Mouse (Mus musculus): Measurements from ENCODE around the gene Fam120b.
A peak's percentile ranks its signal among the peaks of the same experiment; 100 is the strongest.

The Fam120b gene

GRCm38 (mm10) chr17:15395997-15396675, at the start of gene Fam120b:
Fam120b (plus strand) TSS chr17:15396202.
- DNase-seq = peak; percentile 96

- no peak for DNase-seq
These were observed 45.9 kb upstream of the Fam120b start for GRCm38 (mm10) chr17:15350152-15350551.

DNA sequence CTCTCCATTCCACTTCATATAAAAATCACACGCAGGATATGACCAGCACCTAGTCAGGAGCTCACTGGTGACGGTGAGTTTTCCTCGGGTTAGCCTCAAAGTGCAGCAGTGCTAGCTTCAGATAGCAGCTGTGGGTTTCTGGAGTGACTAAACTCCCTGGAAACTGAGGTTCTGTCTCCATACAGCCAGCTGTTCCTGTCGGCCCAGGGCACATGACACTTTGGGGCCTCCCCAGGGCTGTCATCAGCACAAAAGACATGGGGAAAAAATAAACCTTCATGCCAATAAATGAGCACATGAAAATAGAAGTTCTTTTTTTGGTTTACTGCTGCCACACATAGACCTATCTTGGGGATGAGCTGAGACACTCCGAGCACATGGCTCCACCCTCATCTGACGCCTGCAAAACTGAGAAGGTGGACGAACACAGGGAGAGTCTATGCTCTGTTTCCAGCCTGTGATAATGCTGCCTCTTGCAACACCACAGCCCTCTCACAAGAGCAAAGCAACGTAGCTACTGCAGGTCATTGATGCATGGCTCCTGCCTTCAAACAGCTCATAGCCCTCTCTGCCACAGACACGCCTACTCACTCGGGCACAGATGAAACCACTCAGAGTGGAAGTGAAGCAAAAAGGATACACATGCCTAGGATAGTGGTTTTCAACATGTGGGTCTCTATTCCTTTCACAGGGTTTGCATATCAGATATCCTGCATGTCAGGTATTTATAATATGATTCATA, 43.0 kb upstream of the Fam120b start:
- peak; percentile 38 for DNase-seq

DNA sequence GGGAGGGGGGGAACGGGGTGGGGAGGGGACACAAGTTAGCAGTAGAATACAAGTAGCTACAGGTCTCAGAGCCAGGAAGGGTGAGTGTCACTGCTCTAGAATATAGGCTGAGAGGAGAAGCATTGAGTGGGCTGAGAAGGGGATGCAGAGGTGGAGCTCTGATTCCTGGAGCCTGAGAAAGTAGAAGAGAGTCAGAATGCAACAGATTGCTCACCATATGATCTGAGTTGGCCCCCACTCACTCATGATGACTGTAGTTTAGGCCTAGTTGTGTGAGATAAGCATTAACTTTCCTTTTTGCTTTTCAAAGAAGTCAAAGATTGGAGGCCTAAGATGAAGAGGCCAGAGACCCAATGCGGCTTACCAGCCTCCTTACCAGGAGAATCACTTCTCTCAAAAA, 42.0 kb upstream of the Fam120b start:
- no peak for DNase-seq

DNA sequence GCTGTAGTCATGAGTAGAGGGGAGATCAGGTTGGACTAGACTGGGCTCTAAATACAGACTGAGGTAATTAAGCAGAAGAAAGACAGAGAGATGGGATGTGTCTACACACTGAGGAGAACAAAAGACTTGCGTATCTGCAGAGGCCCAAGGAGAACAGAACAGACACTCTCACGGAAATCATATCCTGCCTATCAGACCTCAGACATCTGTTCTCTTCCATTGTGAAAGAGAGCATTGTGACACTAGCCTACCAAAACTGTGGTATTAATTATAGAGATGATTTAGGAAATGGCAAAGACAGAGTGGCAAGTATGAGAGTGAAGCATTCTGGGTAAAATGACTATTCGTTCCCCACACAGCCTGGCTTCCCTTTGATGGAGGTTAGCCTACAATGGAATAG, 40.9 kb upstream of the Fam120b start:
- no peak for DNase-seq

DNA sequence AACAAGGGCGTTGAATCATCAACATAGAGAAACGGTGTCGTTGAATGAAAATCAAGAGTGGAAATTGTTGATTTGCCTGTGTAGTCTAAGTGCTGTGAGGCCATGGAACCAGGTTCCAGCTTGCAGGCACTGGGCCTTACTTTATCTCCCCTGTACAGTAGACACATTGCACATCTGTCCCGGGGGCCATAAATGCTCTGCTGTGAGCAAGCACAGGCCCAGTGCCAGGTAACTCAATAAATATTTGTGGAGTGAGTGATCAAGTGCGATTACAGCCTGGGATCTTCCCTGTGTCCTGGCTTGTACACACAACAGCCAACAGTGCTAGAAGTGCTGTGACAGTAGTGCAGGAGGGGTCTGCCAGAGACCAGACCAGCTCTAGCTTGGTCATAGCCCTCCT, 39.5 kb upstream of the Fam120b start:
- DNase-seq = no peak

- no peak for DNase-seq
These were observed 38.9 kb upstream of the Fam120b start for GRCm38 (mm10) chr17:15357071-15357470.

GRCm38 (mm10) chr17:15363656-15364055, 32.3 kb upstream of the Fam120b start:
- no peak for DNase-seq

- DNase-seq = no peak
These were observed 30.4 kb upstream of the Fam120b start for GRCm38 (mm10) chr17:15365650-15366049.

DNA sequence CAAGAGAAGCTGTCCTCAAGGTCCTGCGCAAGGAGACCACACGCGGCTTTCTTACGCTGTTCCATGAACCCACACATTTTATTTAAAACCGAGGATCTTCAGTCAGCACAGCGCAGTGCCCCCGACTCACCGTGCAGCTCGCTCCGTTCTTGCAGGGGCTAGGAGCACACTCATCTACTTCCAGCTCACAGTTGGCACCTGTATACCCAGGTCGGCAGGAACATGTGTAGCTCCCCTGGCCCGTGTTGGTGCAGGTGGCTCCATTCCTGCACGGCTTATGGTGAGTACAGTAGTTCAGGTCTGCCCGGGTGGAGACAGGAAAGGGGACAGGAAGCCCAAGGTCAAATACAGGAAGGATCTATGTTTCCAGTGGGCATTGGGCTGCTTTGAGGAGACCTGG, 25.6 kb upstream of the Fam120b start:
- DNase-seq = no peak

DNA sequence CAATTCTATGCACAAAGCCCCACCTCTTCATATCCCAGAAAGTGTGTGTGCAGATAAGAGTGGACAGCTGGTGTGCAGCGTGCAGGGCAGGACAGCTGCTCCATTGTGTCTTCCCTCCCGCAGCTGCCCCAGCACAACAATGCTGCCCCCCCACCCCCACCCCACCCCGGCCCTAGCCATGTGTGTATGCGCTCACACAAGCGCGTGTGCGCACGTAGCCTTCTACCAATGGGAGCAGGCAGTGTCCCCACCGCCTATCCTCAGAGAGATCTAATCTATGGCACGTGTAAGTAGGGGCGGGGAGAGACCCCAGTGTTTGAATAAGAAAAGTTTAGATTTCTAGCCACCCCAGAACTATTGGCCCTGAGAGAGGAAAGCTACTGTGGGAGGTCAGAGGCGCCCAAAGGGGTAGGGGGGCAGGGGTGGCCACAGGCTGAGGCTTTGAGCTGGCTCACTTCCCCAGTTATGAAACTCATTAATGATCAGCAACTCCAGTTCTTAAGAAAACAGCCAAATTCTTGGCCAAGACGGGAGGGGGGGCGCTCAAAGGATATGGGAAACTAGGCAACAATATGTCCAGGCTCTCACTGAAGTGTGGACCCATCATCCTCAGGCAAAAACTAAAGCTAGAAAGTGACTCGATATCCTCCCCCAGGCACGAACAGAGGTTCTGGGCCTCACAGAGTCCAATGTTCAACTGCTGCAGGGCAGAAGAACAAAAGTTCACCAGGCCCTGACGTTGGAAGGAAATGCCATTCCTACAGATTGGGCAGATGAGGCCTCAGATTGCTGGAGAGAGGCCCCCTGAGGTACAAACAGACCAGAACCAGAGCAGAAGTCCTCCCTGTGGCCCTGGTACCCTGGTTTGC, 23.8 kb upstream of the Fam120b start:
- DNase-seq = no peak

DNA sequence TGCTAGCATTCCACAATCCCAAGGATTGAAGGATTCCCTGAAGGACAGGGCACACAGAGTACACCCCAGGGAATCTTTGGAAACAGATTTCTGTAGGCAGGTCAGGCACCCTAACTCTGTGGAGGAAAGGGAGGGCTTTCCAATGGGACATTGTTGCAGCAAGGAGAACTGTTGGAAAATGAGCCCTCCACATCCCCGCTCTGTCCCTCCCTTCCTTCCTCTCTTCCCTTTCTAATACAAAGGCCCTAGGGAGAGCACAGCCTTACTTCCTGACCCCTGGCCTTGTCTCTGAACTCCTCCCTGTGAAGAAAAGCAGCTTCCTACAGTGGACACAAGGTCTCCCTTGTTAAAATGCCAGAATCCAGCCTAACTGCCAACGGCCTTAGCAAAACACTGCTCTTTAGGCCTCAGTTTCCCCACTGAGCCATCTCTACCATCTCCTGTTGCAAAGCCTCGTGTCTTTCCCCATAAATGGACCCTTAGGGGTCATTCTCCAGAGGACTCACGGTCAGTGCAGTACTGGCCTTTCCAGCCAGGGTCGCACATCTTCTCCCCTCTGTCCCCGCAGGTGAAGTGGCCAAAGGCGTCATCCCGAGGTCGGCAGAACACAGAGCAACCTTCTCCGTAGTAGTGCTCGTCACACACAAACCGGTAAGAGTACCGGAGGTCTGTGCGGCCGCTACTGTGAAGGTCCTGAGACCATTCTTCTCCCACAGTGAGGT, 22.9 kb upstream of the Fam120b start:
- no peak for DNase-seq

GRCm38 (mm10) chr17:15374321-15375141, 21.5 kb upstream of the Fam120b start:
- DNase-seq = no peak

- no peak for DNase-seq
These were observed 20.8 kb upstream of the Fam120b start for GRCm38 (mm10) chr17:15375224-15375623.

- DNase-seq = peak; percentile 49
These were observed 20.1 kb upstream of the Fam120b start for GRCm38 (mm10) chr17:15375701-15376493.

- DNase-seq = no peak
These were observed 19.4 kb upstream of the Fam120b start, which contains the start of gene Dll1 for GRCm38 (mm10) chr17:15376494-15377181. Dll1 (minus strand) TSS chr17:15376872.

- peak; percentile 23 for DNase-seq
These were observed 18.1 kb upstream of the Fam120b start for GRCm38 (mm10) chr17:15377901-15378300.

DNA sequence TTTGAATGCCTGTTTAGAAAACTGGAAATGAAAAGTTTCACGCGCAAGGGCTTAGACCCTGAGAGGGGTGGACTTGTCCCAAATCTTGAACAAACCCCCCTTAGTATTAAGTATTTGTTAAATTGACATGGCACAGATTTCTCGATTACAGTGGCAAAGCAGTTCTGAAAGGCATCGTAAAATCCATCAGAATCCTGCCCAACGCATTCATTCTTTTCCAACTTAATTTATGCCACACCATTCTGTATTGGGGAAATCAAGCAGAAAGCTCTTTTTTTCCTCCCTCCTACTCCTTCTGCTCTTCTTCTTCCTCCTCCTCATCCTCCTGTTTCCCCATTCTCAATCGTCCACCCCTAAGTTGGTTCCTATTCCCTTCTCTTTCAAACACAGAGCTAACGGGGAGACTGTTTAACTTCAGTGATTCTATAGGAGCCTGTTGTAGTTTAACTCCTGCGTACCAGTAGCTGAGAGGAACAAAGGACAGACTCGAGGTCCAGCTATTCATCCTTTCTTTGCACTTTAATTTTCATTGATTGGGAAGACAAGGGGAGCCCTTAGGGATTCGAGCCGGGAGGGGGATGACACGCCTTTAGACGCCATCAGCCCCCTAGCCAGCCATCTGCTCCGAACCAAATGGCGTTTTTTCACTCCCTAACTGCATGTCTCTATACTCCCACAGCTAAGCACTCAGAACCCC, 17.4 kb upstream of the Fam120b start:
- no peak for DNase-seq

DNA sequence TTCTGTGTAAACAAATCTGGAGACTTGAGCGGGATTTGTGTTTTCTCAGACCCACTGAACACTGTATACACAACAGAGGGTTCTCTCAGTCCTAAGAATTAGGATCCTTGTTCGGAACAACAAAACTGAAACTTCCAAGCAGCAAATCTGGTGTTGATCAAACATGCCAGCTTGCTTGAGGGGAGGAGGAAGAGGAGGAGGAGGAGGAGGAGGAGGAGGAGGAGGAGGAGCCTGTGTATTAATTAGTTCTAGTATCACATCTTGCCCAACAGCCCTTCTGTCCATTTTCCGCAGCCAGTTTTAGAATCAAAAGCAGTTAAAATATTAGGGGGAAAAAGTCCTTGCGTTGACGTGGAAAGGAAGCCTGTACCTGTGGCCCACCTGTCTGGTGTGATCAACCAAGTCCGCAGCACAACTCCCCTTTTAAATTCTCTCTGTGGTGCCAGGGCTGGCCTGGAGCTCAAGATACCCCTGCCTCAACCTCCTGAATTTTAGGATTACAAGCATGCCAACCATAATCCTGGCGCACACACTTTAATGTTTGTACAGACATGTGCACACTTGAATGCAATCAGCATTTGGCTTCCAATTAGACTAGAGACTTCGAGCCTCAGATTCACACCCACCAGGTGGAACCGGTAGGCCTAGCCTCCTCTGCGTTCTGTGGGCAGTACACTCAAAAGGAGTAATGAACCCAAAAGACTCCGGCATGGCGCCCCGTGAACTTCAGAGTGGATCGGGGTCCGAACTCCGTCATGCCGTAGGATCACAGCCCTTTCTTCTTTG, 16.1 kb upstream of the Fam120b start:
- DNase-seq = no peak
